Mouse (Mus musculus): ENCODE results near the gene Apc2.

Gene Apc2

GRCm38 (mm10) chr10:80321670-80322581 is 26.1 kb downstream of the Apc2 start:
- DNase-seq (ENCODE audit: low spot score): no peak

GRCm38 (mm10) chr10:80322811-80323211 is 27.0 kb downstream of the Apc2 start:
- DNase-seq (ENCODE audit: low spot score): no peak

- DNase-seq (ENCODE audit: low spot score): peak; percentile 80
Observed at GRCm38 (mm10) chr10:80323261-80324119, 27.7 kb downstream of the Apc2 start.

- DNase-seq (ENCODE audit: low spot score): no peak
Observed at GRCm38 (mm10) chr10:80324120-80325037, 28.6 kb downstream of the Apc2 start.

- DNase-seq (ENCODE audit: low spot score): no peak
Observed at GRCm38 (mm10) chr10:80325045-80325444, 29.3 kb downstream of the Apc2 start.

- peak; percentile 99 for DNase-seq (ENCODE audit: low spot score)
Observed at GRCm38 (mm10) chr10:80329273-80330081, 33.7 kb downstream of the Apc2 start, which contains the start of the genes Pcsk4 and Reep6. TSS of gene Pcsk4 (minus strand) at chr10:80329498. TSS of gene Reep6 (plus strand) at chr10:80329953.

- DNase-seq (ENCODE audit: low spot score): no peak
Observed at GRCm38 (mm10) chr10:80330084-80330483, 34.3 kb downstream of the Apc2 start.

- DNase-seq (ENCODE audit: low spot score): no peak
Observed at GRCm38 (mm10) chr10:80330888-80331287, 35.1 kb downstream of the Apc2 start.

- DNase-seq (ENCODE audit: low spot score): peak; percentile 91
Observed at GRCm38 (mm10) chr10:80331636-80332524, 36.1 kb downstream of the Apc2 start.

- DNase-seq (ENCODE audit: low spot score): no peak
Observed at GRCm38 (mm10) chr10:80332525-80332989, 36.8 kb downstream of the Apc2 start.

GRCm38 (mm10) chr10:80336263-80336662 is 40.5 kb downstream of the Apc2 start:
- no peak for DNase-seq (ENCODE audit: low spot score)

GRCm38 (mm10) chr10:80339941-80340750 is 44.4 kb downstream of the Apc2 start:
- peak; percentile 85 for DNase-seq (ENCODE audit: low spot score)

GRCm38 (mm10) chr10:80341026-80341425 is 45.2 kb downstream of the Apc2 start:
- DNase-seq (ENCODE audit: low spot score): no peak

GRCm38 (mm10) chr10:80341491-80342304 is 45.9 kb downstream of the Apc2 start:
- DNase-seq (ENCODE audit: low spot score): peak; percentile 82

- no peak for DNase-seq (ENCODE audit: low spot score)
Observed at GRCm38 (mm10) chr10:80342305-80342748, 46.5 kb downstream of the Apc2 start.

- DNase-seq (ENCODE audit: low spot score): peak; percentile 93
Observed at GRCm38 (mm10) chr10:80342749-80343424, 47.1 kb downstream of the Apc2 start.

- DNase-seq (ENCODE audit: low spot score): no peak
Observed at GRCm38 (mm10) chr10:80343425-80343895, 47.7 kb downstream of the Apc2 start.

All from yolk sac, embryonic 10.5 days (tissue).